Mouse (Mus musculus): ENCODE data around the gene Lix1. TPM values are rescaled to one million over a fixed set of nuclear protein-coding genes. Genes with fewer than 3 reads are reported as not detected.
A peak's percentile ranks its signal among the peaks of the same experiment; 100 is the strongest.

The Lix1 gene
- 10.1 and 11.2 TPM in 2 replicates for polyA plus RNA-seq (2015; fragmentation: Nextera tagmentation; extraction: Ambion mirVana)

DNA sequence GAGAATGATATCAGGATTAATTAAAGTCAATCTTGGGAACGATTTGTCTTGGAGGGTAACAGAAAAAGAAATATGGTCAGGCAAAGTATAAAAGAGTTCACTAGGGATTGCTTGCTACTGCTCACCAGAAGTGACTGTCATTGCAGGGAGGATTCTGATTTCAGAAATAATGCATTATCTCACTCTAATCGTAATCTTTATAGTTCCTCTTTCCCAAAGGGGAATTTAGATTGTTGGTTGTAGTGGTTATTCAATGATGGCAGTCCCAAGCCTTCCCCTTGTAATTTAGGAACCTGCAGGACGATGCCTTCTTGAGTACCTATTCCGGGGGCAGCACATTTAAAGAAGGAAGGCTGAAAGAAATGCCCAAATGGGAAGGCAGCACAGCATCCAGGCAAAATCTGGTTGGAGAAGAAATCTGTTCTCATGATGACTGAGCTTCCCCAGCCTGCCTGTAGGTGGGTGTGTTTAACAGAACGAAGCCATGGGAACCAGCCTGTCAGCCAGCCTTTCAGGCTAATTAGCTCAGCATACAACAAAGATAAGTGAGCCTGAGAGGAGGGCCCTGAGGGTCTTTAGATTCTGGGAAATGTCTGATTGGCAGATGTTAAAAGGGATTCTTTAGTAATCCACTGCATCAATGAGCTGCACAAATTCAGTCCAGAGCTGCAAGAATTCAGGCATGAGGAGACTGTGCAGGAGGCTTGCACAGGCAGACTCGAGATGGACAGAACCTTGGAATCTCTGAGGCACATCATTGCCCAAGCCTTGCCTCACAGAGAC is at the start of gene Lix1:
TSS of gene Lix1 (plus strand) at position 451 of the 783 bp plus-strand sequence.
- Histone ChIP-seq H3K9me3 (replicated peaks; ENCODE audit: low read length) (no peaks in the 10 kb centered on the region), H3K36me3 (ENCODE audit: insufficient read depth, low read length) (no peaks in the 10 kb centered on the region), H3K4me1 (replicated peaks; ENCODE audit: insufficient read depth, low read length) (no peaks in the 10 kb centered on the region), H3K4me2 (ENCODE audit: low read length) (peak within 1 kb of the TSS; percentile 21), H3K27me3 (ENCODE audit: insufficient read depth, low read length) (no peaks in the 10 kb centered on the region), H3K9ac (ENCODE audit: low read depth, low read length) (no peak within 1 kb of the TSS), H3K4me3 (replicated peaks; ENCODE audit: low read depth, low read length) (no peak within 1 kb of the TSS), H3K27ac (no peak within 1 kb of the TSS)
- ATAC-seq (replicated peaks; ENCODE audit: low FRiP score, low read depth) (peak; percentile 90), DNase-seq (ENCODE audit: low spot score) (peak; percentile 87)
- TF ChIP-seq CTCF (IDR thresholded peaks at IDR 0.05; ENCODE audit: low read depth) = peak; percentile 75
- WGBS = 32% methylated on average over 6 of the region's 6 CpGs

- H3K27me3 ChIP-seq (ENCODE audit: insufficient read depth, low read length) = no peaks in the 10 kb centered on the region
- H3K36me3 ChIP-seq (ENCODE audit: insufficient read depth, low read length) = 0 out of 2 replicates have a peak, but pooled peaks cover 3% of the 10 kb centered on the region
- WGBS = 2% methylated on average over 6 of the region's 6 CpGs
- DNase-seq (ENCODE audit: low spot score) (peak; percentile 9), ATAC-seq (replicated peaks; ENCODE audit: low FRiP score, low read depth) (peak; percentile 25; the same call in 1 of the 2 replicates)
- no peaks in the 10 kb centered on the region for H3K4me1 ChIP-seq (replicated peaks; ENCODE audit: insufficient read depth, low read length)
- H3K9me3 ChIP-seq (replicated peaks; ENCODE audit: low read length) = no peaks in the 10 kb centered on the region
- peak overlapping the region; percentile 87 for H3K27ac ChIP-seq
- no peak for TF ChIP-seq CTCF (IDR thresholded peaks at IDR 0.05; ENCODE audit: low read depth)
- H3K9ac ChIP-seq (ENCODE audit: low read depth, low read length) = peak overlapping the region; percentile 90
- H3K4me2 ChIP-seq (ENCODE audit: low read length) = peak overlapping the region; percentile 74
- H3K4me3 ChIP-seq (replicated peaks; ENCODE audit: low read depth, low read length) = peak overlapping the region; percentile 77
Observed at GRCm38 (mm10) chr17:17373550-17373917, 28.9 kb upstream of the Lix1 start.

- Histone ChIP-seq H3K9ac (ENCODE audit: low read depth, low read length) (peak within 1 kb of the TSS; percentile 90), H3K4me1 (replicated peaks; ENCODE audit: insufficient read depth, low read length) (no peaks in the 10 kb centered on the region), H3K4me2 (ENCODE audit: low read length) (peak within 1 kb of the TSS; percentile 74), H3K27me3 (ENCODE audit: insufficient read depth, low read length) (no peaks in the 10 kb centered on the region), H3K36me3 (ENCODE audit: insufficient read depth, low read length) (0 out of 2 replicates have a peak, but pooled peaks cover 7% of the 10 kb centered on the region), H3K4me3 (replicated peaks; ENCODE audit: low read depth, low read length) (peak within 1 kb of the TSS; percentile 77), H3K27ac (peak within 1 kb of the TSS; percentile 87), H3K9me3 (replicated peaks; ENCODE audit: low read length) (no peaks in the 10 kb centered on the region)
- WGBS = under 1% methylated on average over 48 of the region's 48 CpGs
- TF ChIP-seq CTCF (IDR thresholded peaks at IDR 0.05; ENCODE audit: low read depth) = no peak
- peak; percentile 99 for DNase-seq (ENCODE audit: low spot score)
- ATAC-seq (replicated peaks; ENCODE audit: low FRiP score, low read depth) = peak; percentile 98
Observed at GRCm38 (mm10) chr17:17373918-17374910, 28.3 kb upstream of the Lix1 start, which contains the start of gene Riok2. TSS of gene Riok2 (plus strand) at chr17:17374309.

- no peak for TF ChIP-seq CTCF (IDR thresholded peaks at IDR 0.05; ENCODE audit: low read depth)
- H3K9me3 ChIP-seq (replicated peaks; ENCODE audit: low read length) = no peaks in the 10 kb centered on the region
- 0 out of 2 replicates have a peak, but pooled peaks cover 7% of the 10 kb centered on the region for H3K36me3 ChIP-seq (ENCODE audit: insufficient read depth, low read length)
- WGBS = 83% methylated on average over 3 of the region's 3 CpGs
- H3K4me1 ChIP-seq (replicated peaks; ENCODE audit: insufficient read depth, low read length) = no peaks in the 10 kb centered on the region
- ATAC-seq (replicated peaks; ENCODE audit: low FRiP score, low read depth) = no peak
- H3K27me3 ChIP-seq (ENCODE audit: insufficient read depth, low read length) = no peaks in the 10 kb centered on the region
- no peak overlapping the region; the same call in 1 of the 2 replicates for H3K9ac ChIP-seq (ENCODE audit: low read depth, low read length)
- peak overlapping the region; percentile 77 for H3K4me3 ChIP-seq (replicated peaks; ENCODE audit: low read depth, low read length)
- H3K4me2 ChIP-seq (ENCODE audit: low read length) = peak overlapping the region; percentile 74
- no peak for DNase-seq (ENCODE audit: low spot score)
- H3K27ac ChIP-seq = no peak overlapping the region
Observed at GRCm38 (mm10) chr17:17375581-17375980, 26.9 kb upstream of the Lix1 start.

DNA sequence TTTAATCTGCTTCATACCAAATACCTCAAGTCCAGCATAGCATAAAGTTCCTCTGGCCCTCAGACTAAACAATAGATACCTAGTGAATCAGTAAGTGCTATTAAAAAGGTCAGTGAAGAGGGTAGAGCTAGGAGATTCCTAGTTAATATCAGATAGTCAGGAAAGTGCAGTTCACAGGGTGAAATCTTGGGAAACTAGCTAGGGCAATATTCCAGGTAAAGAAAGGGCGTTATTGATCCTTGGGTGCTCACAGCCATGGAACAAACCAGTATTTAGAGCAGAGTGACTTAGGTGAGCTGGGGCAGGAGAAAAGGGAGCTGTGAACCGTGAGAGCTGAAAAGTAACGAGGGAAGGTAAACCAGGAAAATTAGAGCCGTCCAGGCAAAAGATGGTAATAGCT is 18.8 kb upstream of the Lix1 start:
- no peak for TF ChIP-seq CTCF (IDR thresholded peaks at IDR 0.05; ENCODE audit: low read depth)
- 89% methylated on average over 4 of the region's 4 CpGs for WGBS
- Histone ChIP-seq H3K36me3 (ENCODE audit: insufficient read depth, low read length) (peaks cover 30% of the 10 kb centered on the region), H3K4me2 (ENCODE audit: low read length) (no peak overlapping the region), H3K4me1 (replicated peaks; ENCODE audit: insufficient read depth, low read length) (no peaks in the 10 kb centered on the region), H3K9me3 (replicated peaks; ENCODE audit: low read length) (no peaks in the 10 kb centered on the region), H3K9ac (ENCODE audit: low read depth, low read length) (no peak overlapping the region), H3K27me3 (ENCODE audit: insufficient read depth, low read length) (no peaks in the 10 kb centered on the region), H3K27ac (no peak overlapping the region), H3K4me3 (replicated peaks; ENCODE audit: low read depth, low read length) (no peak overlapping the region)
- ATAC-seq (replicated peaks; ENCODE audit: low FRiP score, low read depth) (no peak), DNase-seq (ENCODE audit: low spot score) (no peak)

GRCm38 (mm10) chr17:17384502-17384901 is 18.0 kb upstream of the Lix1 start:
- no peak for TF ChIP-seq CTCF (IDR thresholded peaks at IDR 0.05; ENCODE audit: low read depth)
- Histone ChIP-seq H3K27ac (no peak overlapping the region), H3K4me3 (replicated peaks; ENCODE audit: low read depth, low read length) (no peak overlapping the region), H3K9ac (ENCODE audit: low read depth, low read length) (no peak overlapping the region), H3K9me3 (replicated peaks; ENCODE audit: low read length) (no peaks in the 10 kb centered on the region), H3K4me1 (replicated peaks; ENCODE audit: insufficient read depth, low read length) (no peaks in the 10 kb centered on the region), H3K4me2 (ENCODE audit: low read length) (no peak overlapping the region), H3K27me3 (ENCODE audit: insufficient read depth, low read length) (no peaks in the 10 kb centered on the region), H3K36me3 (ENCODE audit: insufficient read depth, low read length) (peaks cover 31% of the 10 kb centered on the region)
- DNase-seq (ENCODE audit: low spot score) (no peak), ATAC-seq (replicated peaks; ENCODE audit: low FRiP score, low read depth) (no peak)
- 89% methylated on average over 3 of the region's 3 CpGs for WGBS
